Mouse (Mus musculus): ENCODE results near the gene Pcdh15. TPM values are rescaled to one million over a fixed set of nuclear protein-coding genes. Genes with fewer than 3 reads are reported as not detected.

Gene Pcdh15
- polyA plus RNA-seq, 1 experiment from 2014 or later, result 1.3 TPM

- WGBS, result 71% methylated on average over 3 of the region's 3 CpGs
- H3K27ac ChIP-seq (ENCODE audit: low read depth, low read length), result no peak overlapping the region
Observed at GRCm38 (mm10) chr10:73788163-73788562, 689.0 kb downstream of the Pcdh15 start.

DNA sequence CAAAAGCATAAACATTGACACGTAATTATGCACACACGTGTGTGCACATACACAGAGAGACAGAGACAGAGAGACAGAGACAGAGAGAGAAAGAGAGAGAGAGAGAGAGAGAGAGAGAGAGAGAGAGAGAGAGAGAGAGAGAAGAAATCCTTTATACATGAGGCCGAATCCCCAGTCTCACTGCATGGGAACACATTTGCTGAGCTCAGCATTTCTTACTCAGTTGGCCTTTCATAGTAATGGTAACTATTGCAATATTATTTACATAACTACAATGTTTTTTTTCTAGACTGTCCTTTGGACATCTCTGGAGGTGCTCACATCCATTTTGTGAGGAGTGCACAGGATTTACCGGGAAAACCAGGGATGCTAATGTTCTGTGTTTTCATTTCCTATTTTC is 705.9 kb downstream of the Pcdh15 start:
- Histone ChIP-seq H3K4me3 (ENCODE audit: low read depth, low read length) (no peak overlapping the region), H3K4me1 (replicated peaks; ENCODE audit: control insufficient read depth, insufficient read depth, low read length) (no peaks in the 10 kb centered on the region), H3K4me2 (no peak overlapping the region), H3K27ac (ENCODE audit: low read depth, low read length) (no peak overlapping the region), H3K36me3 (ENCODE audit: control insufficient read depth, insufficient read depth, low read length) (no peaks in the 10 kb centered on the region), H3K9ac (ENCODE audit: low read depth, low read length) (no peak overlapping the region), H3K27me3 (replicated peaks; ENCODE audit: control insufficient read depth, insufficient read depth, low read length) (no peaks in the 10 kb centered on the region), H3K9me3 (ENCODE audit: control insufficient read depth, low read length) (no peaks in the 10 kb centered on the region)
- no peak for DNase-seq (ENCODE audit: low spot score)
- no peak for ATAC-seq (replicated peaks; ENCODE audit: low FRiP score)
- WGBS, result 88% methylated on average over 4 of the region's 4 CpGs

More at GRCm38 (mm10) chr10:73788163-73788562, 689.0 kb downstream of the Pcdh15 start:
- H3K36me3 ChIP-seq (ENCODE audit: control insufficient read depth, insufficient read depth, low read length), result no peaks in the 10 kb centered on the region
- no peak overlapping the region for H3K9ac ChIP-seq (ENCODE audit: low read depth, low read length)
- no peak for DNase-seq (ENCODE audit: low spot score)
- ATAC-seq (replicated peaks; ENCODE audit: low FRiP score), result no peak
- H3K9me3 ChIP-seq (ENCODE audit: control insufficient read depth, low read length), result no peaks in the 10 kb centered on the region
- H3K4me3 ChIP-seq (ENCODE audit: low read depth, low read length), result no peak overlapping the region
- no peaks in the 10 kb centered on the region for H3K27me3 ChIP-seq (replicated peaks; ENCODE audit: control insufficient read depth, insufficient read depth, low read length)
- no peaks in the 10 kb centered on the region for H3K4me1 ChIP-seq (replicated peaks; ENCODE audit: control insufficient read depth, insufficient read depth, low read length)
- H3K4me2 ChIP-seq, result no peak overlapping the region

DNA sequence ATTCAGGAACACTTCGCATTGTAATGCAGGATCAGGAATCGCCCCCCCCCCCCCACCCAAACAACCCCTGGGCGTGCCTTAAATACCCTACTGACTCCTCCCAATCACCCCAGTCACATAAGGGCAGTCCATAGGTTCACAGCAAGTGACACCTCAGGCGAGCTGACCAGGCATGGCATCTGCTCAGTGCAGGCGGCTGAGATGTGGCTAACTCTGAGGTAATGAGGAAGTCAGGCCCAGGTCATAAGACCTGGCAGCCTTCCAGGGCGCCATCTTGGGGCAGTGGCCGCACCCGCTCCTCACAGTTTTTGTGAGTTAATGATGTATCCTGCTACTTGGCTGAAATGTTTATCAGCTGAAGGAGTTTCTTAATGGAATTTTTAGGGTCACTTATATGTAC is 713.2 kb downstream of the Pcdh15 start:
- no peak overlapping the region for H3K9ac ChIP-seq (ENCODE audit: low read depth, low read length)
- H3K4me1 ChIP-seq (replicated peaks; ENCODE audit: control insufficient read depth, insufficient read depth, low read length), result no peaks in the 10 kb centered on the region
- 72% methylated on average over 8 of the region's 8 CpGs for WGBS
- DNase-seq (ENCODE audit: low spot score) (no peak), ATAC-seq (replicated peaks; ENCODE audit: low FRiP score) (no peak)
- no peaks in the 10 kb centered on the region for H3K27me3 ChIP-seq (replicated peaks; ENCODE audit: control insufficient read depth, insufficient read depth, low read length)
- no peak overlapping the region for H3K4me3 ChIP-seq (ENCODE audit: low read depth, low read length)
- H3K27ac ChIP-seq (ENCODE audit: low read depth, low read length), result no peak overlapping the region
- no peaks in the 10 kb centered on the region for H3K9me3 ChIP-seq (ENCODE audit: control insufficient read depth, low read length)
- no peaks in the 10 kb centered on the region for H3K36me3 ChIP-seq (ENCODE audit: control insufficient read depth, insufficient read depth, low read length)
- no peak overlapping the region for H3K4me2 ChIP-seq

GRCm38 (mm10) chr10:73821657-73822583 is 722.8 kb downstream of the Pcdh15 start:
- H3K9me3 ChIP-seq (ENCODE audit: control insufficient read depth, low read length), result no peaks in the 10 kb centered on the region
- no peak overlapping the region for H3K9ac ChIP-seq (ENCODE audit: low read depth, low read length)
- H3K4me2 ChIP-seq, result no peak overlapping the region
- no peak for DNase-seq (ENCODE audit: low spot score)
- no peak overlapping the region for H3K4me3 ChIP-seq (ENCODE audit: low read depth, low read length)
- H3K27me3 ChIP-seq (replicated peaks; ENCODE audit: control insufficient read depth, insufficient read depth, low read length), result no peaks in the 10 kb centered on the region; the same call in 1 of the 2 replicates
- ATAC-seq (replicated peaks; ENCODE audit: low FRiP score), result no peak
- H3K36me3 ChIP-seq (ENCODE audit: control insufficient read depth, insufficient read depth, low read length), result no peaks in the 10 kb centered on the region
- no peak overlapping the region for H3K27ac ChIP-seq (ENCODE audit: low read depth, low read length)
- WGBS, result 46% methylated on average over 22 of the region's 22 CpGs
- no peaks in the 10 kb centered on the region for H3K4me1 ChIP-seq (replicated peaks; ENCODE audit: control insufficient read depth, insufficient read depth, low read length)

- Histone ChIP-seq H3K4me1 (replicated peaks; ENCODE audit: control insufficient read depth, insufficient read depth, low read length) (no peaks in the 10 kb centered on the region), H3K9me3 (ENCODE audit: control insufficient read depth, low read length) (no peaks in the 10 kb centered on the region), H3K27ac (ENCODE audit: low read depth, low read length) (no peak overlapping the region), H3K4me3 (ENCODE audit: low read depth, low read length) (no peak overlapping the region), H3K4me2 (no peak overlapping the region), H3K9ac (ENCODE audit: low read depth, low read length) (no peak overlapping the region), H3K36me3 (ENCODE audit: control insufficient read depth, insufficient read depth, low read length) (no peaks in the 10 kb centered on the region), H3K27me3 (replicated peaks; ENCODE audit: control insufficient read depth, insufficient read depth, low read length) (no peaks in the 10 kb centered on the region; the same call in 1 of the 2 replicates)
- ATAC-seq (replicated peaks; ENCODE audit: low FRiP score), result no peak
- DNase-seq (ENCODE audit: low spot score), result no peak
- WGBS, result 65% methylated on average over 4 of the region's 4 CpGs
Observed at GRCm38 (mm10) chr10:73823214-73823613, 724.1 kb downstream of the Pcdh15 start.

- H3K9ac ChIP-seq (ENCODE audit: low read depth, low read length), result no peak overlapping the region
- no peaks in the 10 kb centered on the region; the same call in 1 of the 2 replicates for H3K27me3 ChIP-seq (replicated peaks; ENCODE audit: control insufficient read depth, insufficient read depth, low read length)
- H3K4me2 ChIP-seq, result no peak overlapping the region
- H3K36me3 ChIP-seq (ENCODE audit: control insufficient read depth, insufficient read depth, low read length), result no peaks in the 10 kb centered on the region
- no peaks in the 10 kb centered on the region for H3K4me1 ChIP-seq (replicated peaks; ENCODE audit: control insufficient read depth, insufficient read depth, low read length)
- H3K27ac ChIP-seq (ENCODE audit: low read depth, low read length), result no peak overlapping the region
- DNase-seq (ENCODE audit: low spot score), result no peak
- H3K9me3 ChIP-seq (ENCODE audit: control insufficient read depth, low read length), result no peaks in the 10 kb centered on the region
- H3K4me3 ChIP-seq (ENCODE audit: low read depth, low read length), result no peak overlapping the region
- no peak for ATAC-seq (replicated peaks; ENCODE audit: low FRiP score)
- 69% methylated on average over 8 of the region's 8 CpGs for WGBS
Observed at GRCm38 (mm10) chr10:73826354-73826753, 727.2 kb downstream of the Pcdh15 start.

- 63% methylated on average over 2 of the region's 2 CpGs for WGBS
- no peaks in the 10 kb centered on the region for H3K27me3 ChIP-seq (replicated peaks; ENCODE audit: control insufficient read depth, insufficient read depth, low read length)
Observed at GRCm38 (mm10) chr10:73828781-73829180, 729.6 kb downstream of the Pcdh15 start.

GRCm38 (mm10) chr10:73844998-73845397 is 745.9 kb downstream of the Pcdh15 start:
- no peak overlapping the region for H3K4me2 ChIP-seq
- no peak overlapping the region for H3K9ac ChIP-seq (ENCODE audit: low read depth, low read length)
- H3K36me3 ChIP-seq (ENCODE audit: control insufficient read depth, insufficient read depth, low read length), result no peaks in the 10 kb centered on the region
- DNase-seq (ENCODE audit: low spot score) (no peak), ATAC-seq (replicated peaks; ENCODE audit: low FRiP score) (no peak)
- H3K4me3 ChIP-seq (ENCODE audit: low read depth, low read length), result no peak overlapping the region
- no peaks in the 10 kb centered on the region for H3K9me3 ChIP-seq (ENCODE audit: control insufficient read depth, low read length)
- H3K4me1 ChIP-seq (replicated peaks; ENCODE audit: control insufficient read depth, insufficient read depth, low read length), result no peaks in the 10 kb centered on the region
- no peaks in the 10 kb centered on the region for H3K27me3 ChIP-seq (replicated peaks; ENCODE audit: control insufficient read depth, insufficient read depth, low read length)
- H3K27ac ChIP-seq (ENCODE audit: low read depth, low read length), result no peak overlapping the region
- 77% methylated on average over 3 of the region's 3 CpGs for WGBS

More at GRCm38 (mm10) chr10:73828781-73829180, 729.6 kb downstream of the Pcdh15 start:
- H3K27ac ChIP-seq (ENCODE audit: low read depth, low read length), result no peak overlapping the region
- ATAC-seq (replicated peaks; ENCODE audit: low FRiP score), result no peak
- H3K36me3 ChIP-seq (ENCODE audit: control insufficient read depth, insufficient read depth, low read length), result no peaks in the 10 kb centered on the region
- no peak overlapping the region for H3K9ac ChIP-seq (ENCODE audit: low read depth, low read length)
- H3K9me3 ChIP-seq (ENCODE audit: control insufficient read depth, low read length), result no peaks in the 10 kb centered on the region
- no peak overlapping the region for H3K4me3 ChIP-seq (ENCODE audit: low read depth, low read length)
- no peak for DNase-seq (ENCODE audit: low spot score)
- no peaks in the 10 kb centered on the region for H3K4me1 ChIP-seq (replicated peaks; ENCODE audit: control insufficient read depth, insufficient read depth, low read length)
- no peak overlapping the region for H3K4me2 ChIP-seq

DNA sequence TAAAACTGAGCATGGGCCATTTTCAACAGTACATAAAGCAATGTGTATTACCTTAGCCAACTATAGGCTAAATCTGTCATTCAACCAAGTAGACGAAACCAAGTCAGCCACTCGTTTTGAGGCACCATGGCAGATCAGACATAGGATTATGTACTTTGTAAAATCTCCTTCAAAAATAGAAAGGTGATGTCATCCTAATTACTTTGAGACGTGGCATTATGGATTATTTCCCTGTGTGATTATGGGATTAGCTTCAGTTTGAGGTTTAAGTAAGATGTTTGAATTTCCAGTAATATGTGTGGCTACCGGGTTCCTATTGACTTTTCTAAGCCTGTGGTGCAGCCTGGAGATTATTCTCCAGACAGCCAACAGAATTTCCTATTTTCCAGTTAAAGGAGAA is 763.0 kb downstream of the Pcdh15 start:
- no peak overlapping the region for H3K4me2 ChIP-seq
- no peaks in the 10 kb centered on the region for H3K36me3 ChIP-seq (ENCODE audit: control insufficient read depth, insufficient read depth, low read length)
- 79% methylated on average over 4 of the region's 4 CpGs for WGBS
- no peak overlapping the region for H3K4me3 ChIP-seq (ENCODE audit: low read depth, low read length)
- no peaks in the 10 kb centered on the region for H3K9me3 ChIP-seq (ENCODE audit: control insufficient read depth, low read length)
- ATAC-seq (replicated peaks; ENCODE audit: low FRiP score) (no peak), DNase-seq (ENCODE audit: low spot score) (no peak)
- H3K4me1 ChIP-seq (replicated peaks; ENCODE audit: control insufficient read depth, insufficient read depth, low read length), result no peaks in the 10 kb centered on the region
- H3K27ac ChIP-seq (ENCODE audit: low read depth, low read length), result no peak overlapping the region
- H3K27me3 ChIP-seq (replicated peaks; ENCODE audit: control insufficient read depth, insufficient read depth, low read length), result no peaks in the 10 kb centered on the region
- no peak overlapping the region for H3K9ac ChIP-seq (ENCODE audit: low read depth, low read length)

Data from liver, embryonic 11.5 days (tissue).